Mouse (Mus musculus) kidney, postnatal 0 days (tissue): Measurements from ENCODE around the gene Ciz1. TPM values are rescaled to one million over a fixed set of nuclear protein-coding genes. Genes with fewer than 3 reads are reported as not detected.

Experiments used
- ATAC-seq: fragments of 200-750 bp; cut with Nextera tagmentation; replicated peaks from 2 replicates; pipeline ENCODE4 v1.8.0; 2017; ENCODE audit warnings: low read depth, moderate number of reproducible peaks, moderate TSS enrichment, moderate library complexity; ENCODE audit not compliant: low FRiP score
- DNase-seq: peaks from one replicate; pipeline ENCODE4 v3.0.0-alpha.2; 2016; ENCODE audit warnings: low spot score
- H3K27ac ChIP-seq: fragments of 300-500 bp; sonication (generic); 2 replicates; pipeline ENCODE4 v1.5.1; 2014; ENCODE audit warnings: mild to moderate bottlenecking
- H3K27me3 ChIP-seq: fragments of 300-500 bp; sonication (generic); 2 replicates; pipeline ENCODE4 v1.6.1; 2014; ENCODE audit warnings: low read length, mixed read lengths; ENCODE audit not compliant: insufficient read depth
- H3K36me3 ChIP-seq: fragments of 300-500 bp; sonication (generic); 2 replicates; pipeline ENCODE4 v1.6.1; 2014; ENCODE audit warnings: low read length, mixed read lengths; ENCODE audit not compliant: insufficient read depth
- H3K4me1 ChIP-seq: fragments of 300-500 bp; sonication (generic); replicated peaks from 2 replicates; pipeline ENCODE4 v1.6.1; 2014; ENCODE audit warnings: antibody characterized with exemption, low read length, mixed read lengths; ENCODE audit not compliant: insufficient read depth
- H3K4me2 ChIP-seq: fragments of 300-500 bp; sonication (generic); 2 replicates; pipeline ENCODE4 v1.6.1; 2014; ENCODE audit warnings: mild to moderate bottlenecking, low read length, moderate library complexity, mixed read lengths
- H3K4me3 ChIP-seq: fragments of 300-500 bp; sonication (generic); replicated peaks from 2 replicates; pipeline ENCODE4 v1.5.1; 2014; ENCODE audit warnings: low read depth, low read length
- H3K9ac ChIP-seq: fragments of 300-500 bp; sonication (generic); 2 replicates; pipeline ENCODE4 v1.6.1; 2014; ENCODE audit warnings: low read depth, low read length
- H3K9me3 ChIP-seq: fragments of 300-500 bp; sonication (generic); replicated peaks from 2 replicates; pipeline ENCODE4 v1.6.1; 2016; ENCODE audit warnings: low read length, inconsistent platforms, mixed read lengths
- CTCF ChIP-seq: IDR thresholded peaks from 2 replicates; pipeline ENCODE4 v1.5.1; 2016; ENCODE audit warnings: antibody characterized with exemption, low read depth, mild to moderate bottlenecking, moderate library complexity
- WGBS: fragments of 180-500 bp; shearing (Covaris S2); extraction: QIAGEN DNeasy Blood & Tissue Kit; methylation state at CpG from one replicate; pipeline ENCODE4 v1.1.7; 2014; 5-methylcytosine and 5-hydroxymethylcytosine counted together
- polyA plus RNA-seq: library from polyadenylated mRNA; unstranded; fragments of >200 nt; fragmentation: Nextera tagmentation; extraction: Ambion mirVana; gene quantifications from 2 replicates; pipeline ENCODE4 v1.2.1, GENCODE M21; 2015

Ciz1 gene
- polyA plus RNA-seq, 1 experiment from 2014 or later = 33.8 TPM

DNA sequence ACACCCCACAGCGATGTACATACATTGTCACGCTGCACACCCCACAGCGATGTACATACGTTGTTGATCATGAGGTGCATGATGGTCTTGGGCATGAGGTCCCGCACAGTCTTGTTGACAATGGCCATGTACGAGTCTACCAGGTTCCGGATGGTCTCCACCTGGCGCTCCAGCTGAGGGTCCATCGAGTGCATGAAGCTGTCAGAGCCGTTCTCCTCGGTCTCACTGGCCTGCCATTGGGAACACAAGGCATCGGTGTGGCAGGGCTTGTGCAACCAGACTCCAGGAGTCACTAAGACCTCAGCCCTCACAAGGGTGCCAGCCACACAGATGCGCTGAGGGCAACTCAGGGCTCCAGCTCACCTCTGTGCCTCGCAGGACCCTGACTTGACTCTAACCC lies 37.3 kb upstream of the Ciz1 start:
- no peaks in the 10 kb centered on the region for H3K36me3 ChIP-seq
- H3K4me2 ChIP-seq = no peak overlapping the region
- DNase-seq (no peak), ATAC-seq (no peak)
- no peak overlapping the region for H3K4me3 ChIP-seq
- TF ChIP-seq CTCF = no peak
- H3K4me1 ChIP-seq = peaks cover 38% of the 10 kb centered on the region
- no peak overlapping the region for H3K27ac ChIP-seq
- WGBS = 94% methylated on average over 14 of the region's 14 CpGs
- no peak overlapping the region for H3K9ac ChIP-seq
- no peaks in the 10 kb centered on the region for H3K27me3 ChIP-seq
- H3K9me3 ChIP-seq = no peaks in the 10 kb centered on the region

DNA sequence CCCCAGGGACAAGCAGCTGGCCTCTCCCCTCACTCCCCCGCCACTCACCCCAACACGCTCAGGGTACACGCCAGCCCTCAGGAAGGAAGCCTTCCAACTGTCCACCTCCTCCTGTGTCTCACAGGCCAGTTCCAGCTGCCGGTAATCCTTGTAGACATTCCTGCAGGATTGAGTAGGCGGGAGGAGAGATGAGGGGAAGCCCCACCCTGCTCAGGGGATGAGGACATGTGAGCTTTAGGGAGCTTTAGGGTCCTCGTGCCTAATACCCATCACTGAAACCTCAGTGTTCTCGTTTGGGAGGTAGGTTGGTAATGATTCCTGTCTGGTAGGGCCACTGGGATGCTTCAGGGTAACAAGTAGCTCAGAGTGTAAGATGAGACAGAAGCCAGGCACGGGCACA lies 36.4 kb upstream of the Ciz1 start:
- no peak for ATAC-seq
- peak; percentile 81 for DNase-seq
- Histone ChIP-seq H3K9ac (no peak overlapping the region), H3K4me1 (peaks cover 41% of the 10 kb centered on the region), H3K4me3 (no peak overlapping the region), H3K27ac (peak overlapping the region; percentile 54; the same call in 1 of the 2 replicates), H3K27me3 (no peaks in the 10 kb centered on the region), H3K36me3 (no peaks in the 10 kb centered on the region), H3K4me2 (0 out of 2 replicates have a peak overlapping the region, but pooled peaks have one; percentile 6), H3K9me3 (no peaks in the 10 kb centered on the region)
- WGBS = 10% methylated on average over 8 of the region's 8 CpGs
- no peak for TF ChIP-seq CTCF

DNA sequence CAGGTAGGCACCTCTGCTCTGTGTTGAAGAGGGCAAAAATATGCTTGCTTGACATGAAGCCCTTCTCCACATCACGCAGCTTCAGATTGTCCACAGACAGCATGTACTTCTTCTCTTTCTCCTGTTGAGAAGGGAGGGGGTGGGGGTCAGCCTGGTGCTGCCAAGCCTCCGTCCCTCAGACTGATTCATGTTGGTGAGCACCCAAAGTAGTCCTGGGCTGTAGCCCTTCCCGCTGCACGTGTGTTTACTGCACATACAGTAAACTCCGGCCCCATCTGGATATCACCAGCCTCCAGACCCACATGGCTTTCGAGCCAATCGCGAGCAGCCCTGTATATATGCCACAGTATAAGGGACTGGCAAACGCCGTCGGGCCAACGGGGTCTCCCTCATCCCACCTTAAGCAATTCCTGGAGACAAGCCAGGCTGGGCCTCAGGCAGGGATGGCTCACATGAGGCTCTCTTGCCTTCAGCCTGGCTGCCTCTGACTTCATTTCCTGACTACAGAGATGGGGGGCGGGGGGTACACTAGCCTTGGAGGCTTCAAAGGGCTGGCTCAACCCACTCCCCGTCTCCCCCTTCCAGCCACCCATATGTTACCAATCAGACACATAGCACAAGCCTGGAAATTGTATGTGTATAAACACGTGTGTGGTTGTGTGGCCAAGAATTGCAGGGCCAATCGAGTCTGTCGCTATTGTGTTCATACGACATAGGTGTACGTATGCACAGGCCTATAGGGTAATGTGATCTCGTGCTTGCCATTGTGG lies 35.1 kb upstream of the Ciz1 start:
- Histone ChIP-seq H3K27me3 (no peaks in the 10 kb centered on the region), H3K36me3 (no peaks in the 10 kb centered on the region), H3K9ac (no peak overlapping the region), H3K4me3 (no peak overlapping the region), H3K27ac (peak overlapping the region; percentile 88), H3K4me1 (peaks cover 34% of the 10 kb centered on the region), H3K9me3 (no peaks in the 10 kb centered on the region), H3K4me2 (peak overlapping the region; percentile 57; the same call in 1 of the 2 replicates)
- TF ChIP-seq CTCF = no peak
- 48% methylated on average over 20 of the region's 20 CpGs for WGBS
- ATAC-seq (no peak), DNase-seq (peak; percentile 57)

DNA sequence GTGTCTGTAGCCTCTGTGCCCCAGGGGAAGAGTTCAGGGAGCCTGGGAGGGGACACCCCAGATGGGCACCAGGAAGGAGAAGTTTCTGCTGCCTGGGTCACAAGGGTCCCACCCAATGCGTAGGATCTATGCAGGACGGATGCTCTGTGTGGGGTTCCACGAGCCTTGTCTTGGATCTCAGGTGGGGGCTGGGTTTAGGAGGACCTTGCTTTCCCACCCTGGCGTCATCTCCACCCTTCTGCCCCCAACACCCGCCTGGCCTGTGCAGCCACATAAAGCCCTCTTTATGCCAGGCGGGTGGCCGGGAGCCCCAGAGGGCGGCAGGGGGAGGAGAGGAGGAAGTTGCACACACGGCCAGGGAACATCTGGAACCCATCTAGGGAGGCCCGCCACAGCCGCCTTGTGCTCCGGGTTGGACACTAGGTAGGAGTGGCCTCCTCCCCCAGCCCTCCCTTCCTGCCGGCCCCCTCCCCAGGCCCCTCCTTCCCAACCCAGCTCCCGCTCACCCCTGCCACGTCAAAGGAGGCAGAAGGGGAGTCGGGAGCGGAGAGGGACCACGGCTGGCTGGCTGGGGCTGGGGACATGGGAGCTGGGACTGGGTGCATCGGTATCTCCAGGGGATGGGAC lies 34.2 kb upstream of the Ciz1 start:
- Histone ChIP-seq H3K27me3 (no peaks in the 10 kb centered on the region), H3K9ac (peak overlapping the region; percentile 61), H3K4me3 (peak overlapping the region; percentile 37), H3K9me3 (no peaks in the 10 kb centered on the region), H3K4me2 (peak overlapping the region; percentile 57), H3K4me1 (peaks cover 29% of the 10 kb centered on the region), H3K27ac (peak overlapping the region; percentile 88), H3K36me3 (no peaks in the 10 kb centered on the region)
- DNase-seq (peak; percentile 97), ATAC-seq (peak; percentile 82)
- TF ChIP-seq CTCF = peak; percentile 2; the same call in 1 of the 2 replicates
- 6% methylated on average over 16 of the region's 19 CpGs for WGBS

DNA sequence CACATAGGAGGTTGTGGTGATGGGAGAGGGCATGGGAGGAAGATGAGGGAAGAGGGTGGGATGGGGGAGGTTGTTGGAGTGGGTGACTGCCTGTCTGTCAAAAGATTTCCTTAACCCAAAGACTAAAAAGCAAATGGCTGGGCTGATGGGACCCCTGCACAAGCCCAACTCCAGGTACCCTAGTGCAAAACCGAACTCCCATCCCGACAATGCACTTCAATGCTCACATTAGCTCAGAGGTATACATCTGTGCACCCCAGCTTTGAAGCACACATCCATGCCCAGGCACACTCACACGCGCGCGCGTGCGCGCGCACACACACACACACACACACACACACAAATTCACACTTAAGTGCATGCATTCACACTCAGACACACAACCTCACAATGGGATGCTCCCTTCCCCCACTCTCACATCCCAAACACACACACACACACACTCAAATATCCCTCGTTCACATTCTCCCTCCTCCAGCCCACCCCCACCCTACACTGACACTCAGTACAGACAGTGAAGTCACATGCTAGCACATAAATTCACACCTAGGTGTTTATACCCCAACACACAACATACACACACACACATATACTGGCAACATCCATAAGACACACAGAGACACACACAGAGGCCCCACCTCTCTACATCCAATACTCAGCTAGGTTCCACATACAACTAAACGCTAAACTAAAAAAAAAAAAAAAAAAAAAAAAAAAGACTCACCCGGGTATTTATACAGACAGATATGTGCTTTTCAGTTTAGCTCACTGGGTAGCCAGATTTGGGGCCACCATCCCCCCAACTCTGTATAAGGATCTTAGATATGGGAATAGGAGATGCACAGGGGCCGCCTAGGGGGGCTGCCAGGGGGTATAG lies 33.2 kb upstream of the Ciz1 start:
- Histone ChIP-seq H3K27me3 (no peaks in the 10 kb centered on the region), H3K9ac (peak overlapping the region; percentile 61), H3K4me1 (peaks cover 29% of the 10 kb centered on the region), H3K4me3 (peak overlapping the region; percentile 37), H3K4me2 (peak overlapping the region; percentile 57), H3K9me3 (no peaks in the 10 kb centered on the region), H3K27ac (peak overlapping the region; percentile 88), H3K36me3 (no peaks in the 10 kb centered on the region)
- WGBS = 50% methylated on average over 14 of the region's 14 CpGs
- TF ChIP-seq CTCF = no peak
- DNase-seq = no peak
- no peak for ATAC-seq
